Mouse (Mus musculus): ENCODE data around the gene Gm21828. TPM values are rescaled to one million over a fixed set of nuclear protein-coding genes. Genes with fewer than 3 reads are reported as not detected.
"Not testable (repeated sequence)": the region's sequence is repeated elsewhere in the genome, so short reads cannot be mapped to it uniquely, and the experiment has no call there.

Gm21828 gene
- total RNA-seq (2021), result not detected
- long read RNA-seq, experiment 1, result 0 reads
- long read RNA-seq, experiment 2, result 0 reads

- not testable (repeated sequence) for DNase-seq
Observed at GRCm38 (mm10) chrY:13223828-13224227, at the start of gene Gm21828. Gm21828 (minus strand) TSS chrY:13223928.

GRCm38 (mm10) chrY:13252091-13252490 lies 28.4 kb upstream of the Gm21828 start, which contains the start of the genes Gm21440 and Gm21454:
Gm21440 (plus strand) TSS chrY:13252391.
Gm21454 (plus strand) TSS chrY:13252442.
- DNase-seq, result not testable (repeated sequence)

Other genes with a start within 250 kb of the Gm21828 start
- not detected for gene Gm20807, start 181.0 kb downstream of the Gm21828 start, total RNA-seq (2021)
- gene Gm21891, start 90.4 kb downstream of the Gm21828 start, total RNA-seq (2021), result not detected
- gene Gm21425, start 62.0 kb downstream of the Gm21828 start, total RNA-seq (2021), result not detected
- not detected for gene Gm21440, start 28.5 kb upstream of the Gm21828 start, total RNA-seq (2021)
- not detected for gene Gm21454, start 28.5 kb upstream of the Gm21828 start, total RNA-seq (2021)
- gene Gm21725, start 125.1 kb upstream of the Gm21828 start, total RNA-seq (2021), result not detected
- gene Gm21866, start 241.7 kb upstream of the Gm21828 start, total RNA-seq (2021), result not detected

All from adrenal gland, postnatal 10 days (tissue).